Comparison of ENCODE assay signal across 23 mouse cellular contexts in the genomic region with DNA sequence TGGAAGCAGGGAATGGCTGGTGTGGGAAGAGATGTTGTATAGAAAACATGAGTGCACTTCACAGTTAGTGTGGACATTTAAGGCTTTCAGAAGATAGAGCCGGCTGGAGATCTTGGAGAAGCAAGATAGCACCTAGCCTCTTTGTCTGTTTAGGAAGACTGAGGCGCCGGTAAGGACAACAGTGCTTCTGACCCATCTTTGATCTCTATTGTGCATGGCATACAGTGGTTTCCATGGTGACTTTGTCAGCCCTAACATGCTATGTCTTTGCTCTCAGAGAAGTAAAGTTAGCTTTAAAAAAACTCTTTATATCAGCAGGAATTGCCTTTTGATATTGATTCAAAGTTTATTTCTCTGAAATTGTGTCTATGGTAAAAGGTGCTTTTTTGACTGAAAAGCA.
"Had no signal": no experiment of that assay in that cellular context is flagged by ENCODE, and none has a peak within 500 bp of the region (broad histone marks: within the 10 kb centered on the region; RNA-seq: fewer than 3 reads in every experiment).

No protein-coding gene starts in this region.

- H3K9ac ChIP-seq: heart, embryonic 12.5 days; hindbrain, embryonic 13.5 days; hindbrain, embryonic 15.5 days; kidney, embryonic 15.5 days; limb, embryonic 13.5 days; limb, embryonic 15.5 days had no signal

- H3K4me2 ChIP-seq: heart, embryonic 12.5 days; hindbrain, embryonic 13.5 days; hindbrain, embryonic 15.5 days; kidney, embryonic 15.5 days; limb, embryonic 13.5 days; limb, embryonic 15.5 days had no signal

- DNase-seq: gastrocnemius, postnatal 14 days; gastrocnemius, postnatal 36 days; heart, adult 18-20 months; heart, postnatal 14 days; heart, postnatal 36 days; kidney, adult 11 months; kidney, adult 2 months; kidney, adult 9 months; kidney, postnatal 14 days; kidney, postnatal 36 days; layer of hippocampus, adult 9-11 months; layer of hippocampus, postnatal 36 days; left cerebral cortex, postnatal 4 days had no signal

- H3K4me1 ChIP-seq: heart, embryonic 10.5 days; hindbrain, embryonic 15.5 days; kidney, embryonic 15.5 days; limb, embryonic 13.5 days; limb, embryonic 15.5 days had no signal

- ATAC-seq: hindbrain, postnatal 0 days; intestine, embryonic 16.5 days had no signal

- H3K27me3 ChIP-seq: heart, embryonic 12.5 days; hindbrain, embryonic 13.5 days; hindbrain, embryonic 15.5 days; kidney, embryonic 15.5 days; limb, embryonic 13.5 days; limb, embryonic 15.5 days had no signal

- H3K27ac ChIP-seq: heart, embryonic 10.5 days; hindbrain, embryonic 13.5 days; hindbrain, embryonic 15.5 days; hindbrain, postnatal 0 days; kidney, embryonic 15.5 days; kidney, postnatal 0 days; limb, embryonic 13.5 days; limb, embryonic 15.5 days had no signal

- H3K36me3 ChIP-seq: heart, embryonic 12.5 days; hindbrain, embryonic 13.5 days; hindbrain, embryonic 15.5 days; kidney, embryonic 15.5 days; limb, embryonic 13.5 days; limb, embryonic 15.5 days had no signal

- H3K9me3 ChIP-seq: heart, embryonic 10.5 days; heart, embryonic 12.5 days; hindbrain, embryonic 13.5 days; hindbrain, embryonic 15.5 days; kidney, embryonic 15.5 days; limb, embryonic 13.5 days; limb, embryonic 15.5 days had no signal

- H3K4me3 ChIP-seq: heart, embryonic 10.5 days; heart, embryonic 12.5 days; hindbrain, embryonic 13.5 days; hindbrain, embryonic 15.5 days; kidney, embryonic 15.5 days; limb, embryonic 13.5 days; limb, embryonic 15.5 days had no signal
